Mouse (Mus musculus): ENCODE results near the gene Apol11a. TPM values are rescaled to one million over a fixed set of nuclear protein-coding genes. Genes with fewer than 3 reads are reported as not detected.
"Not testable (repeated sequence)": the region's sequence is repeated elsewhere in the genome, so short reads cannot be mapped to it uniquely, and the experiment has no call there.

Gene Apol11a
- polyA plus RNA-seq, 1 experiment from 2014 or later, result not detected

GRCm38 (mm10) chr15:77523186-77523843, 15.2 kb downstream of the Apol11a start:
- not testable (repeated sequence) for H3K9me3 ChIP-seq (ENCODE audit: low read length); H3K4me3 ChIP-seq (ENCODE audit: low read depth, low read length); H3K27me3 ChIP-seq (ENCODE audit: insufficient read depth, low read length); H3K4me2 ChIP-seq (ENCODE audit: low read depth, low read length); H3K4me1 ChIP-seq (ENCODE audit: insufficient read depth); H3K27ac ChIP-seq (ENCODE audit: low read depth); H3K36me3 ChIP-seq (replicated peaks; ENCODE audit: insufficient read depth, low read length); H3K9ac ChIP-seq (replicated peaks); ATAC-seq
- peak; percentile 68 for DNase-seq
- TF ChIP-seq CTCF (IDR thresholded peaks at IDR 0.05; ENCODE audit: low read depth), result peak; percentile 69
- 8% methylated on average over 6 of the region's 6 CpGs for WGBS (ENCODE audit: insufficient replicate concordance)

GRCm38 (mm10) chr15:77533216-77533615, 25.1 kb downstream of the Apol11a start, which contains the start of gene Apol7c:
Gene Apol7c (minus strand): TSS chr15:77533316.
- no peak within 1 kb of the TSS for H3K4me2 ChIP-seq (ENCODE audit: low read depth, low read length)
- H3K4me1 ChIP-seq (ENCODE audit: insufficient read depth), result no peaks in the 10 kb centered on the region
- ATAC-seq, result no peak
- no peak within 1 kb of the TSS for H3K9ac ChIP-seq (replicated peaks)
- no peak for TF ChIP-seq EP300 (IDR thresholded peaks at IDR 0.05; ENCODE audit: low read depth)
- TF ChIP-seq CTCF (IDR thresholded peaks at IDR 0.05; ENCODE audit: low read depth), result no peak
- no peak within 1 kb of the TSS for H3K4me3 ChIP-seq (ENCODE audit: low read depth, low read length)
- no peaks in the 10 kb centered on the region for H3K36me3 ChIP-seq (replicated peaks; ENCODE audit: insufficient read depth, low read length)
- H3K27me3 ChIP-seq (ENCODE audit: insufficient read depth, low read length), result no peaks in the 10 kb centered on the region
- no peak within 1 kb of the TSS for H3K27ac ChIP-seq (ENCODE audit: low read depth)
- DNase-seq, result no peak
- H3K9me3 ChIP-seq (ENCODE audit: low read length), result no peaks in the 10 kb centered on the region

- DNase-seq; H3K4me3 ChIP-seq (ENCODE audit: low read depth, low read length); H3K36me3 ChIP-seq (replicated peaks; ENCODE audit: insufficient read depth, low read length); H3K4me1 ChIP-seq (ENCODE audit: insufficient read depth); H3K27ac ChIP-seq (ENCODE audit: low read depth); H3K27me3 ChIP-seq (ENCODE audit: insufficient read depth, low read length); H3K9me3 ChIP-seq (ENCODE audit: low read length); H3K9ac ChIP-seq (replicated peaks); H3K4me2 ChIP-seq (ENCODE audit: low read depth, low read length): not testable (repeated sequence)
- 0 out of 2 replicates have a peak, but pooled peaks have one; percentile 8 for ATAC-seq
- 14% methylated on average over 1 of the region's 1 CpGs for WGBS (ENCODE audit: insufficient replicate concordance)
Observed at GRCm38 (mm10) chr15:77539221-77539620, 31.1 kb downstream of the Apol11a start.

GRCm38 (mm10) chr15:77561792-77562191, 53.7 kb downstream of the Apol11a start, which contains the start of gene 1700025B11Rik:
Gene 1700025B11Rik (minus strand): TSS chr15:77561892.
- H3K4me1 ChIP-seq (ENCODE audit: insufficient read depth), result no peaks in the 10 kb centered on the region
- no peaks in the 10 kb centered on the region for H3K27me3 ChIP-seq (ENCODE audit: insufficient read depth, low read length)
- DNase-seq (no peak), ATAC-seq (no peak)
- no peak within 1 kb of the TSS for H3K4me2 ChIP-seq (ENCODE audit: low read depth, low read length)
- H3K9me3 ChIP-seq (ENCODE audit: low read length), result no peaks in the 10 kb centered on the region
- H3K4me3 ChIP-seq (ENCODE audit: low read depth, low read length), result no peak within 1 kb of the TSS
- TF ChIP-seq EP300 (IDR thresholded peaks at IDR 0.05; ENCODE audit: low read depth) (no peak), CTCF (IDR thresholded peaks at IDR 0.05; ENCODE audit: low read depth) (no peak)
- H3K27ac ChIP-seq (ENCODE audit: low read depth), result no peak within 1 kb of the TSS
- no peak within 1 kb of the TSS for H3K9ac ChIP-seq (replicated peaks)
- no peaks in the 10 kb centered on the region for H3K36me3 ChIP-seq (replicated peaks; ENCODE audit: insufficient read depth, low read length)

- H3K4me1 ChIP-seq (ENCODE audit: insufficient read depth), result no peaks in the 10 kb centered on the region
- ATAC-seq, result no peak
- DNase-seq, result no peak
Observed at GRCm38 (mm10) chr15:77563219-77563618, 55.1 kb downstream of the Apol11a start.

More at GRCm38 (mm10) chr15:77563219-77563618, 55.1 kb downstream of the Apol11a start:
- peak; percentile 28; the same call in 1 of the 2 replicates for TF ChIP-seq CTCF (IDR thresholded peaks at IDR 0.05; ENCODE audit: low read depth)
- TF ChIP-seq EP300 (IDR thresholded peaks at IDR 0.05; ENCODE audit: low read depth), result no peak
- Histone ChIP-seq H3K4me2 (ENCODE audit: low read depth, low read length) (no peak overlapping the region), H3K9me3 (ENCODE audit: low read length) (no peaks in the 10 kb centered on the region), H3K27ac (ENCODE audit: low read depth) (no peak overlapping the region), H3K27me3 (ENCODE audit: insufficient read depth, low read length) (no peaks in the 10 kb centered on the region), H3K36me3 (replicated peaks; ENCODE audit: insufficient read depth, low read length) (no peaks in the 10 kb centered on the region), H3K9ac (replicated peaks) (no peak overlapping the region), H3K4me3 (ENCODE audit: low read depth, low read length) (no peak overlapping the region)

Other genes with a start within 250 kb of the Apol11a start
- gene Rbfox2, start 201.3 kb upstream of the Apol11a start, polyA plus RNA-seq (2015; fragmentation: Nextera tagmentation; extraction: Ambion mirVana), result 6.9 and 7.0 TPM in 2 replicates
- 17.6 and 20.8 TPM in 2 replicates for gene Apol7a, start 109.2 kb upstream of the Apol11a start, polyA plus RNA-seq (2015; fragmentation: Nextera tagmentation; extraction: Ambion mirVana)
- 0.34 and 0.81 TPM in 2 replicates for gene Apol9a, start 97.1 kb upstream of the Apol11a start, polyA plus RNA-seq (2015; fragmentation: Nextera tagmentation; extraction: Ambion mirVana)
- gene Apol7b, start 60.8 kb upstream of the Apol11a start, polyA plus RNA-seq (2015; fragmentation: Nextera tagmentation; extraction: Ambion mirVana), result not detected in 2 replicates
- gene Apol10a, start 31.2 kb upstream of the Apol11a start, polyA plus RNA-seq (2015; fragmentation: Nextera tagmentation; extraction: Ambion mirVana), result not detected in 2 replicates
- gene Apol7c, start 25.0 kb downstream of the Apol11a start, polyA plus RNA-seq (2015; fragmentation: Nextera tagmentation; extraction: Ambion mirVana), result not detected in 2 replicates
- not detected in 2 replicates for gene 1700025B11Rik, start 53.6 kb downstream of the Apol11a start, polyA plus RNA-seq (2015; fragmentation: Nextera tagmentation; extraction: Ambion mirVana)
- gene Apol10b, start 87.9 kb downstream of the Apol11a start, polyA plus RNA-seq (2015; fragmentation: Nextera tagmentation; extraction: Ambion mirVana), result not detected in 2 replicates
- not detected in 2 replicates for gene Gm36245, start 91.0 kb downstream of the Apol11a start, polyA plus RNA-seq (2015; fragmentation: Nextera tagmentation; extraction: Ambion mirVana)
- 2.3 and 2.7 TPM in 2 replicates for gene Apol11b, start 135.0 kb downstream of the Apol11a start, polyA plus RNA-seq (2015; fragmentation: Nextera tagmentation; extraction: Ambion mirVana)
- gene Apol7e, start 190.6 kb downstream of the Apol11a start, polyA plus RNA-seq (2015; fragmentation: Nextera tagmentation; extraction: Ambion mirVana), result 0.12 TPM in 2 replicates
- 0.51 and 0.78 TPM in 2 replicates for gene Apol9b, start 220.8 kb downstream of the Apol11a start, polyA plus RNA-seq (2015; fragmentation: Nextera tagmentation; extraction: Ambion mirVana)
- gene Apol8, start 248.7 kb downstream of the Apol11a start, polyA plus RNA-seq (2015; fragmentation: Nextera tagmentation; extraction: Ambion mirVana), result 7.7 and 9.8 TPM in 2 replicates

Measured in liver, postnatal 0 days (tissue).